Mouse (Mus musculus) neural tube, embryonic 14.5 days (tissue): Measurements from ENCODE around the gene Atrnl1. TPM values are rescaled to one million over a fixed set of nuclear protein-coding genes. Genes with fewer than 3 reads are reported as not detected.

Source experiments
- ATAC-seq: fragments of 200-750 bp; cut with Nextera tagmentation; 2 replicates; pipeline ENCODE4 v1.8.0; 2017; ENCODE audit warnings: low read depth, mild to moderate bottlenecking, moderate TSS enrichment, moderate library complexity
- H3K27ac ChIP-seq: fragments of 300-500 bp; sonication (generic); 2 replicates; pipeline ENCODE4 v1.5.1; 2014; ENCODE audit warnings: low read depth, mild to moderate bottlenecking, control low read depth, low read length, moderate library complexity, mixed read lengths
- H3K27me3 ChIP-seq: fragments of 300-500 bp; sonication (generic); 2 replicates; pipeline ENCODE4 v1.6.1; 2014; ENCODE audit warnings: low read length; ENCODE audit not compliant: control insufficient read depth, insufficient read depth
- H3K36me3 ChIP-seq: fragments of 300-500 bp; sonication (generic); 2 replicates; pipeline ENCODE4 v1.6.1; 2014; ENCODE audit warnings: low read length, mixed read lengths; ENCODE audit not compliant: control insufficient read depth, insufficient read depth
- H3K4me1 ChIP-seq: fragments of 300-500 bp; sonication (generic); 2 replicates; pipeline ENCODE4 v1.6.1; 2014; ENCODE audit warnings: low read length; ENCODE audit not compliant: control insufficient read depth, insufficient read depth
- H3K4me2 ChIP-seq: fragments of 300-500 bp; sonication (generic); 2 replicates; pipeline ENCODE4 v1.6.1; 2014; ENCODE audit warnings: mild to moderate bottlenecking, low read depth, low read length, control low read depth
- H3K4me3 ChIP-seq: fragments of 300-500 bp; sonication (generic); 2 replicates; pipeline ENCODE4 v1.5.1; 2014; ENCODE audit warnings: low read depth, low read length, control low read depth, mixed read lengths
- H3K9ac ChIP-seq: fragments of 300-500 bp; sonication (generic); replicated peaks from 2 replicates; pipeline ENCODE4 v1.6.1; 2014; ENCODE audit warnings: low read depth, mild to moderate bottlenecking, control low read depth, low read length, mixed read lengths
- H3K9me3 ChIP-seq: fragments of 300-500 bp; sonication (generic); 2 replicates; pipeline ENCODE4 v1.6.1; 2016; ENCODE audit warnings: low read length; ENCODE audit not compliant: control insufficient read depth
- WGBS: fragments of 180-500 bp; shearing (Covaris S2); extraction: QIAGEN DNeasy Blood & Tissue Kit; methylation state at CpG from one replicate; pipeline ENCODE4 v1.1.7; 2014; 5-methylcytosine and 5-hydroxymethylcytosine counted together
- polyA plus RNA-seq: library from polyadenylated mRNA; unstranded; fragments of >200 nt; fragmentation: Nextera tagmentation; extraction: Ambion mirVana; gene quantifications from 2 replicates; pipeline ENCODE4 v1.2.1, GENCODE M21; 2014

The Atrnl1 gene
- polyA plus RNA-seq, 1 experiment from 2014 or later: 8.6 TPM

- 84% methylated on average over 3 of the region's 3 CpGs for WGBS
- no peak overlapping the region for H3K4me2 ChIP-seq
- no peaks in the 10 kb centered on the region for H3K36me3 ChIP-seq
- no peaks in the 10 kb centered on the region for H3K9me3 ChIP-seq
- H3K4me1 ChIP-seq: no peaks in the 10 kb centered on the region
- no peak overlapping the region for H3K27ac ChIP-seq
- ATAC-seq: no peak
- no peaks in the 10 kb centered on the region for H3K27me3 ChIP-seq
- no peak overlapping the region for H3K9ac ChIP-seq
- H3K4me3 ChIP-seq: no peak overlapping the region
Observed at GRCm38 (mm10) chr19:57603593-57603992, 7.2 kb upstream of the Atrnl1 start.

GRCm38 (mm10) chr19:57605941-57606340, 4.9 kb upstream of the Atrnl1 start:
- Histone ChIP-seq H3K4me1 (no peaks in the 10 kb centered on the region), H3K36me3 (no peaks in the 10 kb centered on the region), H3K27ac (no peak overlapping the region), H3K4me2 (no peak overlapping the region), H3K4me3 (no peak overlapping the region), H3K27me3 (no peaks in the 10 kb centered on the region), H3K9ac (no peak overlapping the region), H3K9me3 (no peaks in the 10 kb centered on the region)
- no peak for ATAC-seq
- 93% methylated on average over 3 of the region's 3 CpGs for WGBS

- H3K36me3 ChIP-seq: no peaks in the 10 kb centered on the region
- H3K9me3 ChIP-seq: no peaks in the 10 kb centered on the region
- no peak overlapping the region for H3K27ac ChIP-seq
- 88% methylated on average over 10 of the region's 10 CpGs for WGBS
- no peaks in the 10 kb centered on the region for H3K4me1 ChIP-seq
- no peak for ATAC-seq
- H3K4me2 ChIP-seq: no peak overlapping the region
- no peaks in the 10 kb centered on the region for H3K27me3 ChIP-seq
- no peak overlapping the region for H3K4me3 ChIP-seq
- H3K9ac ChIP-seq: no peak overlapping the region
Observed at GRCm38 (mm10) chr19:57606351-57606750, 4.5 kb upstream of the Atrnl1 start.

DNA sequence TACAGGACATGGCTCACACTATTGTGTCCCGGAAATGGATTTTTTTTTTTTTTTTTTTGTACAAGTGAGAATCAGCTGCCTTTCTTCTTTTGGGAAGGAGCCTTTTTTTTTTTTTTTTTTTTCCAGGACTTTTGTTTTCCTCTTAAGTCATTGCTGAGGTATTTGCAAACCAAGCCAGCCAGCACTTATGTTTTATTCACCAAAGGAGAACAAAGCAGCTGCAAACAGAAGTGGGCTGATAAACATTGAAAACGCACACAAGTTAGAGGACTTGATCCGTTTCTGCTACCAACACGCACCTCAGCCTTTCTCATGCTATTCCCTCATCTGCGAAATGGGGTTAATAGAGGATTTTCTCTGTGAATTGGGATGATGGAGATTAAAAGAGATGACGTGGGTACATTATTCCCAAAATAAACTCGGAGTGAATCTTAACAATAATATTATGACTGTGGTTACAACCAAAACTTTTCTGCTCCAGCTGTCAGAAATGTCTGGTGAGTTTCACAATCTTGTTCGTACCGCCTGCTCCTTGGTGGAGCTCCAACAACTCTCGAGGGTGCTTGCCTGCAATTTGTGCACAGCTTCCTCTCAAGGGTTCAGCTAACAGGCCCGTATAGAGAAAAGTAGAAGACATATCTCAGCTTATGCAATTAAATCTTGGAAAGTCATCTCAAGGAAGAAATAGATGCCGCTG, 1.3 kb upstream of the Atrnl1 start:
- H3K27ac ChIP-seq: peak overlapping the region; percentile 97; the same call in 1 of the 2 replicates
- H3K36me3 ChIP-seq: no peaks in the 10 kb centered on the region
- ATAC-seq: no peak

DNA sequence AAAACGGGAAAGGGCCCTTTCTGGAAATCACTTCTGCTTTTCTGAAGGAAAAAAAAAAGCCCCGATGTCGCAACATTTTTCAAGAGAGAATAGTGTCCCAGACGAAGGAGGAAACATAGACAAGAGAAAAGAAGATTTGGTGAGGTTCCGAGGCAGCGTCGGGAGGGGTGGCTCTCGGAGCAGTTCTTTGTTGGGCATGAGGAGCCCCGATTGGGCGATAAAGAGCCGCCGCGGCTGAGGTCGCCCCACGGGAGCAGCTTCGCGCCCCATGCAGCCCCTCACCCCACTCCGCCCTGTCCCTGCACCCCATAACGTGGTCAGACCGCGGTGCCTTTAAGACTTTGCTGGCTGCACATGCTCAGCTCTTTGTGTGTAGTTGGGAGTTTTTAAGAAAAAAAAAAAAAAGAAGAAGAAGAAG, 767 bp upstream of the Atrnl1 start:
- 0% methylated on average over 21 of the region's 21 CpGs for WGBS
- Histone ChIP-seq H3K9me3 (no peaks in the 10 kb centered on the region), H3K4me2 (peak overlapping the region; percentile 98), H3K4me3 (peak overlapping the region; percentile 88), H3K36me3 (no peaks in the 10 kb centered on the region), H3K27me3 (no peaks in the 10 kb centered on the region), H3K27ac (peak overlapping the region; percentile 97), H3K4me1 (peaks cover 15% of the 10 kb centered on the region), H3K9ac (peak overlapping the region; percentile 92)
- ATAC-seq: peak; percentile 50

More for the DNA sequence above, 1.3 kb upstream of the Atrnl1 start:
- no peaks in the 10 kb centered on the region for H3K9me3 ChIP-seq
- H3K27me3 ChIP-seq: no peaks in the 10 kb centered on the region
- peak overlapping the region; percentile 88 for H3K4me3 ChIP-seq
- peak overlapping the region; percentile 98 for H3K4me2 ChIP-seq
- peak overlapping the region; percentile 92 for H3K9ac ChIP-seq
- H3K4me1 ChIP-seq: peaks cover 15% of the 10 kb centered on the region
- 18% methylated on average over 12 of the region's 12 CpGs for WGBS

DNA sequence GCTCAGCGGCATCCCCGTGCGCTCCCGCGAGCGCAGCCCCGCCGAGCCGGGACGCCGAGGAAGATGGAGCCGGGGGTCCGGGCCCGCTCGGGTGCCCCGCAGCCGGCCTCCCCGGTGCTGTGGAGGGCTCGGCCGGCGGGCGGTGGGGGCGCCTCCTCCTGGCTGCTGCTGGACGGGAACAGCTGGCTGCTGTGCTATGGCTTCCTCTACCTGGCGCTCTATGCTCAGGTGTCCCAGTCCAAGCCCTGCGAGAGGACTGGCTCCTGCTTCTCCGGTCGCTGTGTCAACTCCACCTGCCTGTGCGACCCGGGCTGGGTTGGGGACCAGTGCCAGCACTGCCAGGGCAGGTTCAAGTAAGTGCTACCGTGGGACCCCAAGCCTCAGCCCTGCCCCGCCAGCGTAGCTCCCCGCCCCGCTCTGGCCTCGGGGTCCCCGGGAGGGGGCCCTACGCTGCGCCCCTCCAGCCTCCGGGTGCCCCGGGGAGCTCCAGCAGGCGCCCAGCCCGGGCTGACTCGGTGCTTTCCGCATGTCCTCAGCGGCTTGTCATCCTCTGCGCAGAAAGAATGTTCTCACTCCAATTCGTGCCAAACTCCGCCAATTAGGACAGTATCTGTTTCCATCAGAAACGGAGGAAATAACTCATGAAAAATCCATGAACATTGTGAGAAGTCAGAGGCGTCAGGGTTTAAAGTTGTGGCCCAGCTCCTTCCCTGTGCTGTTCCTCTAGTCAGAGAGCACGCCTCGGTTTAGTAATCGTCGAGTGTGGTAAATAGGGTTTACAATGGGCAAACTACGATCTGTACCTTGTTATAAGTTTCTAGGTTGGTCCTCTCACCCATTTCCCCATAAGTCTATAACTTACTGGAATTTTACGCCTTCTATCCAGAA, 701 bp downstream of the Atrnl1 start:
- H3K4me2 ChIP-seq: peak overlapping the region; percentile 98
- peak overlapping the region; percentile 92 for H3K9ac ChIP-seq
- H3K4me3 ChIP-seq: peak overlapping the region; percentile 88
- peak; percentile 72 for ATAC-seq
- peaks cover 15% of the 10 kb centered on the region for H3K4me1 ChIP-seq
- no peaks in the 10 kb centered on the region for H3K27me3 ChIP-seq
- WGBS: under 1% methylated on average over 57 of the region's 57 CpGs
- peak overlapping the region; percentile 97 for H3K27ac ChIP-seq
- no peaks in the 10 kb centered on the region for H3K9me3 ChIP-seq
- no peaks in the 10 kb centered on the region for H3K36me3 ChIP-seq

DNA sequence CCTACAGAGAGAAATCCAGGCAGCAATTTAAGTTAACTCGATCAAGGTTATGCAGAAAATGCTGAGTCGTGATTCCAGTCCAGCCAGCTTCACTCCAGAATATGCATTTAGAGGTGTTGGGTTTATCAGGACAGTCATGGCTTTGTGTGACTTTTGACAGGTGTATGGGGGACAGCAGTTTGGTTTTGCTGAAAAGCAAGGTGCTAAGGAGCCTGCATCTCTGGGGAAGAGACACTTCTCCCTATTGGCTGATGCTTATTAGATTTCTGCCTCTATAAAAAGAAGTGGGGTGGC, 1.3 kb downstream of the Atrnl1 start:
- Histone ChIP-seq H3K9me3 (no peaks in the 10 kb centered on the region), H3K9ac (peak overlapping the region; percentile 92), H3K27ac (no peak overlapping the region), H3K4me2 (peak overlapping the region; percentile 98), H3K4me1 (peaks cover 15% of the 10 kb centered on the region), H3K27me3 (no peaks in the 10 kb centered on the region), H3K4me3 (peak overlapping the region; percentile 88), H3K36me3 (no peaks in the 10 kb centered on the region)
- ATAC-seq: no peak
- WGBS: 20% methylated on average over 2 of the region's 2 CpGs

- Histone ChIP-seq H3K4me1 (peaks cover 20% of the 10 kb centered on the region), H3K27ac (no peak overlapping the region), H3K9me3 (no peaks in the 10 kb centered on the region), H3K27me3 (no peaks in the 10 kb centered on the region), H3K9ac (no peak overlapping the region), H3K4me3 (no peak overlapping the region), H3K4me2 (no peak overlapping the region), H3K36me3 (no peaks in the 10 kb centered on the region)
- 82% methylated on average over 9 of the region's 9 CpGs for WGBS
- no peak for ATAC-seq
Observed at GRCm38 (mm10) chr19:57615972-57616621, 5.3 kb downstream of the Atrnl1 start.

DNA sequence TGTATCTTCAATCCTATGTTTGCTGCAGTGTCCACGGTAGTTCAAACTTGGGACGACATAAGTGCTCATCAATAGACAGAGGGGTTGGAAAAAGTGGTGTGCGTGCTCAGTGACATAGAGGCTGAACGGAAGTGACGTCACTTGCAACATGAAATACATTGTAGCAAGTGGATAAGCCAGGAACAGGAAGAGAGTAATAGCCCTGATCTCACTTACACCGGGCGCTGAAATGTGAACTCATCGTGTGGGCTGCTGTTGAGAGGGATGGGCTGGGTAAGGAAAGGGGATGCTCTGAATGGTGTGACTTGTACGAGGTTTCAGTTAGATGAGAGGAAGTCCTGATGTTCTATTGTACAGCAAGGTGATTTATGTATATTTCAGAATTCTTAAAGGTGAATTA, 8.3 kb downstream of the Atrnl1 start:
- H3K27ac ChIP-seq: no peak overlapping the region
- ATAC-seq: no peak
- H3K27me3 ChIP-seq: no peaks in the 10 kb centered on the region
- WGBS: 81% methylated on average over 9 of the region's 9 CpGs
- no peaks in the 10 kb centered on the region for H3K36me3 ChIP-seq
- no peak overlapping the region for H3K9ac ChIP-seq
- H3K9me3 ChIP-seq: no peaks in the 10 kb centered on the region
- H3K4me1 ChIP-seq: 0 out of 2 replicates have a peak, but pooled peaks cover 5% of the 10 kb centered on the region
- no peak overlapping the region for H3K4me3 ChIP-seq
- H3K4me2 ChIP-seq: no peak overlapping the region
